Mouse (Mus musculus) hindbrain, embryonic 15.5 days (tissue): ENCODE data around the gene Rbfox1. TPM values are rescaled to one million over a fixed set of nuclear protein-coding genes. Genes with fewer than 3 reads are reported as not detected.
A peak's percentile ranks its signal among the peaks of the same experiment; 100 is the strongest.

ENCODE experiments used
- ATAC-seq: fragments of 200-750 bp; cut with Nextera tagmentation; 2 replicates; pipeline ENCODE4 v1.8.0; 2017; ENCODE audit warnings: low read depth, moderate number of reproducible peaks, moderate TSS enrichment; ENCODE audit not compliant: low FRiP score
- H3K27ac ChIP-seq: fragments of 300-500 bp; sonication (generic); replicated peaks from 2 replicates; pipeline ENCODE4 v1.5.1; 2015; ENCODE audit warnings: mild to moderate bottlenecking, inconsistent platforms
- H3K27me3 ChIP-seq: fragments of 300-500 bp; sonication (generic); 2 replicates; pipeline ENCODE4 v1.6.1; 2015; ENCODE audit warnings: control low read depth, inconsistent platforms
- H3K36me3 ChIP-seq: fragments of 300-500 bp; sonication (generic); 2 replicates; pipeline ENCODE4 v1.6.1; 2015; ENCODE audit warnings: control low read depth, inconsistent platforms
- H3K4me1 ChIP-seq: fragments of 300-500 bp; sonication (generic); replicated peaks from 2 replicates; pipeline ENCODE4 v1.6.1; 2015; ENCODE audit warnings: control low read depth, inconsistent platforms
- H3K4me2 ChIP-seq: fragments of 300-500 bp; sonication (generic); 2 replicates; pipeline ENCODE4 v1.6.1; 2015; ENCODE audit warnings: moderate library complexity, mild to moderate bottlenecking, inconsistent platforms
- H3K4me3 ChIP-seq: fragments of 300-500 bp; sonication (generic); 2 replicates; pipeline ENCODE4 v1.5.1; 2015; ENCODE audit warnings: mild to moderate bottlenecking, inconsistent platforms
- H3K9ac ChIP-seq: fragments of 300-500 bp; sonication (generic); 2 replicates; pipeline ENCODE4 v1.6.1; 2015; ENCODE audit warnings: inconsistent platforms
- H3K9me3 ChIP-seq: fragments of 300-500 bp; sonication (generic); 2 replicates; pipeline ENCODE4 v1.6.1; 2016; ENCODE audit warnings: control low read depth, inconsistent platforms
- WGBS: fragments of 180-500 bp; shearing (Covaris S2); methylation state at CpG from one replicate; pipeline ENCODE4 v1.1.7; 2015; 5-methylcytosine and 5-hydroxymethylcytosine counted together
- polyA plus RNA-seq: library from polyadenylated mRNA; unstranded; fragments of >200 nt; fragmentation: Nextera tagmentation; extraction: Ambion mirVana; gene quantifications from 2 replicates; pipeline ENCODE4 v1.2.1, GENCODE M21; 2015

Gene Rbfox1
- polyA plus RNA-seq, 1 experiment from 2014 or later = 254 TPM

GRCm38 (mm10) chr16:6390278-6390930 lies 505.2 kb downstream of the Rbfox1 start:
- Histone ChIP-seq H3K9me3 (no peaks in the 10 kb centered on the region), H3K27ac (no peak overlapping the region), H3K4me3 (no peak overlapping the region), H3K9ac (no peak overlapping the region), H3K27me3 (no peaks in the 10 kb centered on the region), H3K4me1 (no peaks in the 10 kb centered on the region), H3K4me2 (no peak overlapping the region), H3K36me3 (no peaks in the 10 kb centered on the region)
- 80% methylated on average over 6 of the region's 6 CpGs for WGBS
- no peak for ATAC-seq

GRCm38 (mm10) chr16:6396676-6397409 lies 511.7 kb downstream of the Rbfox1 start:
- Histone ChIP-seq H3K9ac (no peak overlapping the region), H3K9me3 (no peaks in the 10 kb centered on the region), H3K4me3 (no peak overlapping the region), H3K36me3 (no peaks in the 10 kb centered on the region), H3K4me1 (no peaks in the 10 kb centered on the region), H3K4me2 (no peak overlapping the region), H3K27me3 (no peaks in the 10 kb centered on the region), H3K27ac (no peak overlapping the region)
- 58% methylated on average over 8 of the region's 8 CpGs for WGBS
- no peak for ATAC-seq

GRCm38 (mm10) chr16:6397635-6398034 lies 512.5 kb downstream of the Rbfox1 start:
- ATAC-seq = no peak
- H3K9ac ChIP-seq = no peak overlapping the region
- H3K4me1 ChIP-seq = no peaks in the 10 kb centered on the region
- H3K9me3 ChIP-seq = no peaks in the 10 kb centered on the region
- no peak overlapping the region for H3K4me2 ChIP-seq
- H3K27me3 ChIP-seq = no peaks in the 10 kb centered on the region
- H3K4me3 ChIP-seq = no peak overlapping the region
- H3K27ac ChIP-seq = no peak overlapping the region
- 96% methylated on average over 2 of the region's 2 CpGs for WGBS
- no peaks in the 10 kb centered on the region for H3K36me3 ChIP-seq

GRCm38 (mm10) chr16:6402816-6403215 lies 517.7 kb downstream of the Rbfox1 start:
- H3K9me3 ChIP-seq = no peaks in the 10 kb centered on the region
- no peak overlapping the region for H3K4me2 ChIP-seq
- no peak for ATAC-seq
- no peaks in the 10 kb centered on the region for H3K36me3 ChIP-seq
- no peak overlapping the region for H3K9ac ChIP-seq
- 81% methylated on average over 3 of the region's 3 CpGs for WGBS
- no peaks in the 10 kb centered on the region for H3K4me1 ChIP-seq
- no peak overlapping the region for H3K4me3 ChIP-seq
- no peak overlapping the region for H3K27ac ChIP-seq
- no peaks in the 10 kb centered on the region for H3K27me3 ChIP-seq

GRCm38 (mm10) chr16:6414846-6415245 lies 529.7 kb downstream of the Rbfox1 start:
- Histone ChIP-seq H3K9me3 (no peaks in the 10 kb centered on the region), H3K27me3 (no peaks in the 10 kb centered on the region), H3K4me3 (no peak overlapping the region), H3K4me2 (no peak overlapping the region), H3K4me1 (peaks cover 8% of the 10 kb centered on the region; the same call in 1 of the 2 replicates), H3K9ac (no peak overlapping the region), H3K27ac (no peak overlapping the region), H3K36me3 (no peaks in the 10 kb centered on the region)
- WGBS = 32% methylated on average over 2 of the region's 2 CpGs
- no peak for ATAC-seq

GRCm38 (mm10) chr16:6421623-6422145 lies 536.5 kb downstream of the Rbfox1 start:
- Histone ChIP-seq H3K9ac (no peak overlapping the region), H3K4me1 (0 out of 2 replicates have a peak, but pooled peaks cover 4% of the 10 kb centered on the region), H3K27ac (no peak overlapping the region), H3K9me3 (no peaks in the 10 kb centered on the region), H3K4me3 (no peak overlapping the region), H3K4me2 (no peak overlapping the region), H3K27me3 (no peaks in the 10 kb centered on the region), H3K36me3 (no peaks in the 10 kb centered on the region)
- ATAC-seq = peak; percentile 72; the same call in 1 of the 2 replicates
- WGBS = 39% methylated on average over 3 of the region's 3 CpGs

- Histone ChIP-seq H3K9me3 (no peaks in the 10 kb centered on the region), H3K4me3 (no peak overlapping the region), H3K27ac (no peak overlapping the region), H3K4me2 (no peak overlapping the region), H3K27me3 (no peaks in the 10 kb centered on the region), H3K4me1 (peaks cover 14% of the 10 kb centered on the region; the same call in 1 of the 2 replicates), H3K9ac (no peak overlapping the region), H3K36me3 (no peaks in the 10 kb centered on the region)
- WGBS = 88% methylated on average over 4 of the region's 4 CpGs
- ATAC-seq = no peak
These were observed 538.8 kb downstream of the Rbfox1 start for GRCm38 (mm10) chr16:6423878-6424409.

- WGBS = 70% methylated on average over 2 of the region's 2 CpGs
These were observed 539.6 kb downstream of the Rbfox1 start for GRCm38 (mm10) chr16:6424738-6425137.

GRCm38 (mm10) chr16:6427292-6428281 lies 542.4 kb downstream of the Rbfox1 start:
- H3K9me3 ChIP-seq = no peaks in the 10 kb centered on the region
- peaks cover 14% of the 10 kb centered on the region; the same call in 1 of the 2 replicates for H3K4me1 ChIP-seq
- no peak overlapping the region for H3K4me3 ChIP-seq
- no peak overlapping the region for H3K9ac ChIP-seq
- no peak for ATAC-seq
- no peaks in the 10 kb centered on the region for H3K36me3 ChIP-seq
- no peaks in the 10 kb centered on the region for H3K27me3 ChIP-seq
- WGBS = 51% methylated on average over 12 of the region's 12 CpGs
- no peak overlapping the region; the same call in 1 of the 2 replicates for H3K27ac ChIP-seq
- no peak overlapping the region for H3K4me2 ChIP-seq

More at GRCm38 (mm10) chr16:6424738-6425137, 539.6 kb downstream of the Rbfox1 start:
- Histone ChIP-seq H3K27ac (no peak overlapping the region), H3K9ac (no peak overlapping the region), H3K4me1 (peaks cover 14% of the 10 kb centered on the region; the same call in 1 of the 2 replicates), H3K27me3 (no peaks in the 10 kb centered on the region), H3K36me3 (no peaks in the 10 kb centered on the region), H3K9me3 (no peaks in the 10 kb centered on the region), H3K4me3 (no peak overlapping the region), H3K4me2 (no peak overlapping the region)
- ATAC-seq = no peak

GRCm38 (mm10) chr16:6430981-6431380 lies 545.8 kb downstream of the Rbfox1 start:
- no peaks in the 10 kb centered on the region for H3K27me3 ChIP-seq
- no peaks in the 10 kb centered on the region for H3K9me3 ChIP-seq
- WGBS = 93% methylated on average over 2 of the region's 2 CpGs
- H3K27ac ChIP-seq = no peak overlapping the region
- no peak overlapping the region for H3K9ac ChIP-seq
- H3K4me3 ChIP-seq = no peak overlapping the region
- H3K4me1 ChIP-seq = peaks cover 10% of the 10 kb centered on the region; the same call in 1 of the 2 replicates
- no peak overlapping the region for H3K4me2 ChIP-seq
- ATAC-seq = no peak
- H3K36me3 ChIP-seq = no peaks in the 10 kb centered on the region

- Histone ChIP-seq H3K36me3 (no peaks in the 10 kb centered on the region), H3K4me3 (no peak overlapping the region), H3K9ac (no peak overlapping the region), H3K9me3 (no peaks in the 10 kb centered on the region), H3K27ac (no peak overlapping the region), H3K4me1 (0 out of 2 replicates have a peak, but pooled peaks cover 5% of the 10 kb centered on the region), H3K4me2 (no peak overlapping the region), H3K27me3 (no peaks in the 10 kb centered on the region)
- no peak for ATAC-seq
- WGBS = 67% methylated on average over 2 of the region's 2 CpGs
These were observed 551.3 kb downstream of the Rbfox1 start for GRCm38 (mm10) chr16:6436445-6436844.
